Mouse (Mus musculus) E14TG2a.4 (cell line): ENCODE measurements around the gene Bud23.

Experiments
- CTCF ChIP-seq: conservative IDR thresholded peaks from 2 replicates; pipeline ENCODE4 v1.5.1; 2014; ENCODE audit warnings: low read length
- NANOG ChIP-seq: IDR thresholded peaks from 2 replicates; pipeline ENCODE4 v1.6.1; 2014; ENCODE audit warnings: borderline replicate concordance, low read length, mixed read lengths

DNA sequence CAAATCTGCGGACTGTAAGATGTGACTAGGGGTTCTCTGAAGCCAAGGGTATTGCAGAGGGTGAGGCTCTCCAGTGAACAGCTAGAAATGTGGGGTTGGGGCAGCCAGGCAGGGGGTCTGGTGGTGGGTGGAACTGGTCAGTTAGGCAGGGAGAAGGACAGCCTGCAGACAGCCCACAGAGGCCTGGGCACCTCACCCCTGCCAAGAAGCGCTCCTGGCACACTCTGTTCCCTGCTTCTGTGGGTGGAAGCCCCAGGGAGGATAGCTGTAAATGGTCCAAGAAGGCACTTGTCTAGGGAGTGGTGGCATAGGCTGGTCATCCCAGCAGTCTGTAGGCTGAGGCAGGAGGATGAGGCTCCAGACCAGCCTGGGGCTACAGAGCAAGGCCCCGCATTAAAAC is 44.7 kb upstream of the Bud23 start:
- TF ChIP-seq CTCF (no peak), NANOG (no peak)
